Mouse (Mus musculus): ENCODE results near the gene Fry.
A peak's percentile ranks its signal among the peaks of the same experiment; 100 is the strongest.

Gene Fry

DNA sequence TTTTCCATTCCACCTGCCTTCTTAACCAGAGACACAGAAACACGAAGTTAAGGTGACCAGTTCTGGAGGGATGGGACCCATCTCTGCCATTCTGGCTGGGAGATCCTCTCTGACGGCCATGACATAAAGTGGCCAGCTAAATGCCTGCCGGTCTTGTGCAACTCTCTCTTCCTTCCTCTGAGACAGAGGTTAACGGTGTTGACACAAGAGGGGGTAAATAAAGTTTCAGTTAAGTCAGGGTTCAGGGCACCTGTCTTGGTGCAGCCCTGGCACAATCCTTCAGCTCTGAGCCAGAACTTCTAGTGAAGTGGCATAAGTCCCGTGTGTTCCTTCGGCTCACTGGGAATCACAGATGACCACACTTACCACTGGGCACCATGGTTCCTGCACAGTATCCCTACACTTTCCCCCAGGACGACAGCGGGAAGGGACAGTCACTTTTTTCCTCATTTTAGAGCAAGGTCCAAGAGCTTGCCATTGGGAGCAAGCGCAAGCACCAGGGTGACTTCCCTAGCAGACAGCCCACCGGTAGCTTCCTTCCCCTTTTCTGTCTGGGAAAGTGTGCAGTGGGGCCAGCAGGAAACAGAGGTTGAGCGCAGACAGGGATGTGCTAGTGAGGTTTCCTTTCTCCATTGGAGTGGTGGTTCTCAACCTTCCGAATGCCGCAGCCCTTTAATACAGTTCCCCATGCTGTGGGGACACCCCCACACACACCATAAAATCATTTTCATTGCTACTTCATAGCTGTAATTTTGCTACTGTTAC lies 58.0 kb downstream of the Fry start:
- no peak for DNase-seq

DNA sequence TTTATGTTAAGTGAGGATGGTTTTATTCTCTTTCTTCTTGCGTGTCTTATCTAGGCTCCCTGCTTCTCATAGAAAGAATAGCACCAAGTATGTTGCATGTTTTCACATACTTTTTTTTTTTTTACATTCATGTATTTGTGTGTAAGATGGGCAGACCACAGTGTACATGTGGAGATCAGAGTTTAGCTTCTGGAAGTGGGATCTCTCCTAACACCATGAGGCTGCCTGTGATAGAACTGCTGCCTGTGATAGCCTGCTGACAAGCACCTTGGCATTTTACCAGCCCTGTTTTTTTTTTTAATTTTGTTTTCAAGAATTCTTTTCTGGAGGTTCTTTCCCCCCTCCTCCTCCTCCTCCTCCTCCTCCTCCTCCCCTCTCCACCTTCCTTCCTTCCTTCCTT lies 59.3 kb downstream of the Fry start:
- no peak for DNase-seq

DNA sequence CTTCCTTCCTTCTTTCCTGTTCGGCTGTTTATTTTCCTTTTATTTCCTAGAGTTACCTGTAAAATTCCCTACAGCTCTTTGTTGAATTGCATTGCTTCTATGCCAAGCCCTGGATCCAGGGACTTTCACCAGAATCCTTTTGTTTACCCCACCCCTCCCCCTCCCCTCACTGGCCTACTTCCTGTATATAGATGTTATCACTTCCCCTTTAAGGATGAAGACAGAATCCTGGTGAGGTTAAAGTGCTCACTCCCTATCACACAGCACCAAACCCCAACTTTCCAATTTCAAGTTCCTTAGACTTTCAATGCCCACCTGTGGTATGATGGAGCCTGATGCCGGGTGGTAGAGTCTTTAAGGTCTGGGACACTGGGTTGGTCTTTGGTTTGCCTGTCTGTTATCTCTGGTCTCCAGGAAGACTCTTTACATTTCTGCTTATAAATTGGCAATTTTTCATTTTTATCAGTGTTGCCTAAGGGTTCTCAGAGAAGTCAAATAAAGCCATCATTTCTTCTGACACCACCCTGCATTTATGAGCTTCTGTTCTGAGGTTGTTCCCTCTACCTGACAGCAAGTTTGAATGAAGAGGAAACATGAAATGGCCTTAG lies 59.9 kb downstream of the Fry start:
- DNase-seq, result no peak

DNA sequence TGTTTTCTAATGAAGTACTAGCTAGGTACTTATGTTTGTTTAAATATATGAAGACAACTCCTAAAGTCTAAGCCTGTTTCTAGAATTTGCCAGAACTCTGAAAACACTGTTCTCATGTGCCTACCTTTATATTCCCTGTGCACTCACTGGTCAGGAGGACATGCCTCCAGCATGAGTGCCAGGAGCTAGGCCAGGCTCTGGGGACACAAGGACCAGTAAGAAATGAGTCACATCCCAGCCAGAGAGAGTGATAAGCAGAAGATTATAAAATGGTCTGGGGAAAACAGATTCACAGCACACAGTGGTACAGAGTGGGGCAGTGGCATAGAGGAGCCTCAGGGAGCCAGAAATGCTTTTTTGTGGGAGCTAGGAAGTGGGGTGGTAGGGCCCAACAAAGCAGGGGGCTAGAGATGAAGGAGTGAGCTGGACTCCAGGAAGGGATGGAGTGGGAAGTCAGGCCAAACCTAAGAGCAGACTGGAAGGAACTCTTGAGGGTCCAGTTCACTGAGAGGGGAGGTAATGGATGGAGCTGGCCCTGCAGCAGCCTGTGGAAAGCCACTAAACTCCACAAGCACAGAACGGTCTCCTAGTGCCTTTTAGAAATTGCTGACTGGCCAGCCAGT lies 62.7 kb downstream of the Fry start:
- no peak for DNase-seq

DNA sequence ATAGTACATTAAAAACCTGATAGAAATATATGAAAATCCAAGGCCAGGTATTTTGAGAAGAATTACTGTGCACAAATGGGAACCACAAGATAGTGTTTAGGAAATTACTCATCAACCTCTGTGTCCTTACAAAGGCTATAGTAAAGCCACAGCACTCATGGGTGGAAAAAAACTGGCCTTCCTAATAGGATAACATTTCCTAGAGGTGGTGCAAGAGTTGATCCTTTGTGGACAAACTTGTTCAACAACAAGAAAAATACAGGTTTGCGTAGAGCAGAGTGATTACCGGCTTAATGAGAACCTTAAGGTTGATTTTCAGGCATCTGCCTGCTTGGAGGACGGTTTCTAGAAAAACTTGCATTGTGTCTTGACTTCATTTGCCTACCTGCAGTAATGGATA lies 66.5 kb downstream of the Fry start:
- DNase-seq, result no peak

DNA sequence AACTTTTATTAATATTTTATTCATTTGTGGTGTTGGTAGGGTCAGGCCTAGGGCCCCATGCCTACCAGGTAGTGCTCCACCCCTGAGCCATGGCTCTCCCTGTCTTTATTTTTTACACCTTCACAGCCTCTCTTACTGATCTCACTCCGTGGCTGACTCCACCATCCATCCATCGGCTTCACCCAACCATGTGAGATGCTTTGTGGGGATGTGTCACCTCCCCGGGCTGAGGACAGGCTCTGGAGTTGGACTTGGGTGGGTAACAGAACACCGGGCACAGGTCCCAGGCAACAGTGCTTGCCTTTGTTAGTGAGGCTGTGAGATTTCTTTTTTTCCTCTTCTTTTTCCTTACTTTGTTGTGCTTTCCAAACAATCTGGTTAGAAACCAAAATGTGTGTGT lies 67.7 kb downstream of the Fry start:
- DNase-seq, result no peak

DNA sequence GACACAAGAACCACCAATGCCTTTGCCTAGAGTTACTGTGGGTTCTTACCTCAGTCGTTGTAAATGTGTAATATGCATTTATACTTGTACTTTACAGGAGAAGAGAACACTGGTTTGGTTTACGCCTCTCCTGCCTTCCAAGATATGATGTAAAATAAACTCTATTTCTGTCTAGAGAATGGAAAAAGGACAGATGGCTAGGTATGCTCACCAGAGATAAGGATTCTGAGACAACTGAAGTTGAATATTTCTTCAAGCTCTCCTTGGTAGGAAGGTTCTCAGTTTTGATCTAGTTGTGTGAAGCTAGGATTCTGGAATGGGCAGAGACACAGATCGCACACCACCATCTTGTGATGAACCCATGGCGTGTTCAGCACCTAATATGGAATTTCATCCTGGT lies 68.2 kb downstream of the Fry start:
- DNase-seq, result no peak

DNA sequence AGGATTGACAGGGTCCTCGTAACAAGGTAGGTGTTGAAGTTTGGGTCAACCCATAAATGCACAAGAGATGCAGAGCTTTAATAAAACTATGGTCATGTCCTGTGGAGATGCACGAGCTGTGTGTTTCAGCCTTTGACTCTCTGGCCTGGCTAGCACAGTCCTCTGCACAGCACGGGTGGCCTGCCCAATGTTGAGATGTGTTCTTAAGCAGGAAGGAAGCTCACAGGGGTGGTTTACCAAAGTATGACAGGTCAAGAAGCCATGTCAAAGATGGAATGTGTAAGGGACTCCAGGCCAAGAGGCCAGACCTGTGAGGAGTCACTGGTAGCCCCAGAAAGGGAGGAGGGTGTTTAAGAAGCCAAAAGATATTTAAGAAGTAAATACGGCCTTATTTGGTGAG lies 69.6 kb downstream of the Fry start:
- DNase-seq, result no peak

DNA sequence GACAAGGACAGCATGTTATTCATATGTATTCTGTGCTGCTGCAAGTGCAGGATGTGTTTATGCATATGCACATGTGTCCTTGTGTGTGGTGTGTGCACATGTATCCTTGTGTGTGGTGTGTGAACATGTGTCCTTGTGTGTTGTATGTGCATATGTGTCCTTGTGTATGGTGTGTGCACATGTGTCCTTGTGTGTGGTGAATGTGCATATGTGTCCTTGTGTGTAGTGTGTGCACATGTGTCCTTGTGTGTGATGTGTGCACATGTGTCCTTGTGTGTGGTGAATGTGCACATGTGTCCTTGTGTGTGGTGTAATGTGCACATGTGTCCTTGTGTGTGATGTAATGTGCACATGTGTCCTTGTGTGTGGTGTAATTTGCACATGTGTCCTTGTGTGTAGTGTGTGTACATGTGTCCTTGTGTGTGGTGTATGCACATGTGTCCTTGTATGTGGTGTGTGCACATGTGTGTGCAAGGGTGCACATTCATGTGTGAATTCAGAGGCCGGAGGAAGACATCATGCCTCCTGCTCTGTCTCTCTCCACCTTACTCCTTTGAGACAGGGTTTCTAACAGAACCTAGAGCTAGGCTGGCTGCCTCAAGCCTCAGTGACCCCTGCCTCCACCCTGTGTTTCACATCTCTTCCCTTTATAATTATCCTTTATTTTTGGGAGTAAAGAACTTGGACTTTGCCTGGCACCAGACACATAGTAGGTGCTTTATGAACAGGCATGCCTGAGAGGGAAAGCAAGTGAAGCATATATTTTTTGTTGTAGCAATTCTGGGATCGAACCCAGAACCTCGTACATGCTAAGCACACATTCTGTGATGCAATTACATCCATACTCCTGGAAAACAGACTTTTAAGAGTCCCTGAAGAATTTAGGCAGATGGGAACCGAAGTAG lies 72.3 kb downstream of the Fry start:
- no peak for DNase-seq

DNA sequence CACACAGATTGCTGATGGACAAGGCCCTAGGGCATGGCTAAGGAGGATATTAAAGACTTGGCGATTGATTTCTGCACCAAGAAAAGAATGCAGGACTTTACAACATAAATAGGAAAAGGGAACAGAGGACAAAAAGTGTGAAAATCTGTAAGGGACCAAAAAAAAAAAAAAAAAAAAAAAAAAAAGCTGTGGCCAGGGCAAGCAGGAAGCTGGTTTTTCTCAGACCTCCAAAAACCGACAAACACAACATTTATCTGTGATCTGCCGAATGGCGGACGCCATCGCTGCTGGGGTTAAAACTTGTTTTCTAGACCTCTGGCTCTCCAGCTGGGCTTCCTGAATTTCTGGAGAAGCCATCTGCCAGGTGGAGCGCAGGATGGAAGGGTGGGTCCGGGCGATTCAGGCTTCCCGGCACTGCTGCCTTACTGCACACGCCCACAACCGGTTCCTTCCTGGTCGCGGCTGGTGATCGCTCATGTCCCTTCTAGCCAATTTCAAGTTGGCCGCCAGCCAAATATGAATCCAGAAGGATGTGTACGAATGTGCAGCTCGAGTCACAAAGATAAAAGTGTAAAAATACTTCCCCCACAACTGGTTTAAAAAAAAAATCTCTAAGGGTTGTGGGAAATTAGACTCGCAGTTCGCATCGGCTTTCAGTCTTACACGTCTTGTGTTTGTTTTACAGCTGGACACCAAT lies 77.2 kb downstream of the Fry start:
- DNase-seq, result peak; percentile 85

DNA sequence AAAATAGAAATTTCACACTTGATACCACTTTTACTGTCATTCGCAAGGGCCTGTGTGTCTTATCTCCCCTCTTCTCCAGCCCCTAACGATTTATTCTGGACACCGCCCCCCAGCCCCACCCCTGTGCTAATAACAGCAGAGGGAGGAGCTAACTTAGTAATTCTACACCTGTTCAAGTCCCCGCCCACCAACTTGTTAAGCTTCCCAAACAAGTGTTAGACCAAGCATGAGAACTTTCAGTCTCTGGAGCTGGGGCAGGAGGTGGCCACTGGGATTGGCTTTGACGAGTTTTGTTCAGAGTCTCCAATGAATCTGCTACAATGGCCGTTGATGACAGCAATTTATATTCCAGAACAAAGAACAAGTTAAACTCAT lies 77.8 kb downstream of the Fry start:
- peak; percentile 76 for DNase-seq

DNA sequence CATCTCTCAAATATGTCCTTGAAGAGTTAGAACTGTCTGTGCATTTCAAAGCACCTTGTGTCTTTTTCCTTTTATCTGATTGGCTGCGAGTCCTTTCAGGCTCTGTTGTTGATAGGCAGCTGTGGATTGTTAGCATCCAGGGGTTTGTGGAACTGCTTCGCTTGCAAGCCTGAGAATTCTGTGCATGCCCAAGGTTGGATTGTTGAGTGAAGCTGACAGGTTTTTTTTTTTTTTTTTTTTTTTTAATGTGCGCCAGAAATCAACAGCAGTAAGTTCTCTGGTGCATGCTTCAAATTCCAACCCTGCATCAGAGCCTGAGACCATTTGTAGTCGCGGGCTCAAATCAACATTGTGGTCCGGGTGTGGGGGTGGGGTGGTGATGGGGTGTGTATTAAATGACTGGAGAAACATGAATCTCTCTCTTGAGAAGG lies 78.5 kb downstream of the Fry start:
- peak; percentile 56 for DNase-seq

DNA sequence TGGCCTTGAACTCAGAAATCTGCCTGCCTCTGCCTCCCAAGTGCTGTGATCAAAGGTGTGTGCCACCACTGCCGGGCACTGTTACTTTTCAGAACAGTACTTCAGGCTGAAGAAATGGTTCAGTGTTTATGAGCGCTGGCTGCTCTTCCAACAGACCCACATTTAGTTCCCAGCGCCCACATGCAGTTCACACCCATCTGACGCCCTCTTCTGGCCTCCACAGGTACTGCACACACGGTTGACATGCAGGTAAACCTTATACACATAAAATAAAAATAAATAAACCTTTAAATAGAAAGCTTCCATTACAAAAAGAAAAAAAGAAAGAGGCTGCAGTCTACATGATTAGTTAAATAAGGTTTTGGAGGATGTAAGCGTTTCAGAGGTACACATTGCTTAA lies 88.3 kb downstream of the Fry start:
- DNase-seq, result no peak

DNA sequence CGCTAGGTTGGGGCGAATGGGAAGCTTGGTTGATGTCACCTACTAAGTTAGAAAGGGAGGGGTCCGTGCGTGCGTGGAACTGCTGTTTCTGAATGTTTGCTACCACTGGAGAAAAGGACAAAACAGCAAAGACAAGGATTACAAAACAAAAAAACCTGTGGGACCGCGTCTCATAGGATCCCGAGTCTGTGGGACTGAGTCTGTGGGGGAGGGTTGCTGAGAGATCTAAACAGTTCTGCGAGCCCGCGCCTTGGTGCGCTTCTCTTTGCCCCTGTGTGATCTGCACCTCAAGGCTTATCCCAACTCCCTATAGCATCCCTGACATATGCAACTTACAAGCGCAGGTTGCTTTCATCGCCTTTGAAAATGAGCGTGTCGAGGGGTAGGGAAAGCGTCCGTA lies 89.2 kb downstream of the Fry start:
- DNase-seq, result no peak

DNA sequence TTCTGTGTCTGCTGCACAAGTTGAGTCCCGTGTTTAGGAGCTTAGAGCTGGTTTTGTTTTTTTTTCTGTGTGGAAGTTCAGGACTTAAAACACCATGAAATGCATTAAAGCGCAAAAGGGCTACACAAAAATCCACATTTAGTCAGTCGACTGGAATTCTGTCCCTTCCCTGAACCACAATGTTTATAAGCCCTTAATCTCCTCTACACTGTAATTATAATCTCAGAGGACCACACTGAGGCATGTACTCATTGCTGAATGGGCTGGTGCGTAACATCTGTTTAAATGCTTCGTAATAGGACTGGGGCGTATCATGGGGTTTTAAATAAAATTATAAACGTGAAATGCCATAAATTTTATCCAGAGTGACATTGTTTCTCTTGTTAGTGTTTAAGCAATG lies 89.6 kb downstream of the Fry start:
- DNase-seq, result no peak

DNA sequence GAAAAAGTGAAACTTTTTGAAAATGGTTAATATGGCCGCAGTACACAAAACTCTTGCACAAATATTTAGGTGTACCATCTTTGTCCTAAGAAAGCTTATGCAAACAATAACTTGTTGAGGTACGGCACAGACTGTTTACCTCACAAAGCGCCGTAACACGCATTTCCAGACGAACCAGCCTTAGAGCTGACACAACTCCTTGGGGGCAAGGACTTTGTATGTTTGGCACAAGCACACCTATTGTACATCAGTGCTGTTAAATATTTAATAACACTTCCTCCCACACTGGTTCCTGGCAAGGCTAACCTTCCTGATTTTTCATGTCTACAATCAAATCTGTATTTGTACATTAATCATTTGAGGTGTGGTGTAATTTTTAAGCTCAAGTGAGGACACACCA lies 95.6 kb downstream of the Fry start:
- no peak for DNase-seq

DNA sequence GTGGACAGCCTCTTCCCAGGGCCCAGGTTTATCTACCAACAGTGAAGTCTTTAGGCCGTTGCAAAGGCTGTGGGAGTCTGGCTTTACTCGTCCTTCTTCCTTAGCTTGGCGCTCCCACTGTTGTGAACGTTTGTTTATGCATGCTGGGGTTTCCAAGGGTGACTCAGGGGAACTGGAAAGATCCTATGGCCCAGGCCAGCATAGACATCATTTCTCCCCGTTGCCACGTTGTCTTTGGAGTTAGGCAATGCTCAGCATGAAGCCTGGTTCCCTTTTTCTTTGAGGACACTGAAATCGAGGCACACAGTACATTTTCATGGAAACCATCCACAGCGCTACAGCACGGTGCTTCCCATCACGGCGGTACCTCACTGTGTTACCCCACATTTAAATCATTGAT lies 97.6 kb downstream of the Fry start:
- no peak for DNase-seq

DNA sequence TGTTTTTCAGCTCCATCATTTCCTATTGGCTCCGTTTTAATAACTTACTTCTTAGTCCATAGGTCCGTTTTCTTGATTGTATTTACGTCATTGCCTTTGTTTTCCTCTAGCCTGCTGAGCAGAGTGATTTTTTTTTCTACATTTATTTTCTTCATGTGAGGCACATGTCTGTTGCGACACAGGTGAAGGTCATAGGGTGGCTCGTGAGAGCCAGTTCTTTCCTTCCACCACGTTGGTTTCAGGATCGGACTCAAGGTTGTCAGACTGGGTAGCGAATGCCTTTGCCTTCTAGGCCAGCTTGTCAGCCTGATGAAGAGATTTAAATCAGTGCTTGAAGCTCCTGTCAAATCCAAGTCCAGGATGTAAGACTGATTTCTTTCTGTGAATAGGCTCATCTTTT lies 101.0 kb downstream of the Fry start:
- DNase-seq, result no peak

DNA sequence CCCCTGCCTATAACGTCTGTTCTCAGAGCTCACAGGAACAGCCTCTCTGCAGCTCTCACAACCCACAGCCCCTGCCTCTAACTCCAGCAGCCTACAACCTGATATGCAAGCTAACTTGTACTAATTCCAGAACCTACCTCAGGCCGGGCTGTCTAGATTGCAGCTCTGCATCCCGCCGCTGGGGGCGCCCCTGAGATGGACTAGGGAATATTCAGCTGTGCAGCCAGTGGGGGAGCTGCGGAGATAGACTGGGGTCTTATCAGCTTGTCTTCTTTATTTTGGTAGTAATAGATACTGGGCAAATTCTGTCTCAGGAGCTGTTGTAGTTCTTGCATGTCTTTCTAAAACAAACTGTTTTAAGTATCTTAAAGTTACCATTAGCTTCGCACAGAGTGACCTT lies 101.9 kb downstream of the Fry start:
- DNase-seq, result peak; percentile 54

DNA sequence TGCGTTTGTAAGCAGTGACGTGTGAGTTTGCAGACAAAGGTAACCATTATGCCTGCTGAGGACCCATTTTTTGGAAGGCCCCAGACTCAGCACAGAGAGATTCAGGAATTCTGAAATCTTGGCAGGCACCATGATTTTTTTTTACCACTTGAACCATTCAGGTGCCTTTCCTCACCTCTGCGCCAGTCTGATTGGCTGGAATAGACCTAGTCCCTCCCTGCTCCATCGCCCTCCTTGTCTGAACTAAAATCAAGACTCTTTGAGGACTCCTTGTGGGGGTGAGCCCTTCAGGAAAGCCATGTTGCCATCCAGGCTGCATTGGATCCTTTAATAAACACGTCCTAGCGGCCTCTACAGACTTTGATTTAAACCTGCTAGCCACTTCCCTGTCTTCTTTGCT lies 103.4 kb downstream of the Fry start:
- DNase-seq, result no peak

DNA sequence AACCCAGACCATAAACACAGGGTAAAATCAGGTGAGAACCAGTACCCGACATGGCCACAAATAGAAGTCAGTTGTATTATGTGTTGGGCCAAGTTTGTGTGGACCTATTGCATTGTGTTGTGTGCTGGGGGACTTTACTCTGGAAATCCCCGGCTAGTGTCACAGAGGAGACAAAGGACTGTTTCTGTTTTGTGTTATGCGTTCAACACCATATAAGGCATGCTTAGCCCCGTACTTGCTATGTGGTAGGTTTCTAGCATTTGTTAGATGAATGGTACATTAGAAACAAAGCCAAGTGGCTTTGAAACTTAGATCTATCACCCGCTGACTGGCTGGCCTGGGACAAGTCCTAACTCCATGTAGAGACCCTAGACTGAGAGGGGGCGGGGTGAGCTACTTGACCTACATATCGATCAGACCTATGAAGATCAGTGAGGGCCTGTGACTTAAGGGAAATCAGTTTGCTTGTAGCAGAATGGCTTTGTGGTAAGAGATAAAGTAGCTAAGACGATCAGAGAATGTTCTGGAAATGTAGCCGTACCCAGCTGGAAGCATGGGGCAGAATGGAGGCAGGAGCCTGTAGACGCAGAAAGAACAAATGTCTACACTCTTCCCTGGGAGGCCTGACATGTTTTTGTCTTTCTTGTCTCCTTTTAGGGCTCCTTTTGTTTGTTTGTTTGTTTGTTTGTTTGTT lies 105.2 kb downstream of the Fry start:
- DNase-seq, result no peak

DNA sequence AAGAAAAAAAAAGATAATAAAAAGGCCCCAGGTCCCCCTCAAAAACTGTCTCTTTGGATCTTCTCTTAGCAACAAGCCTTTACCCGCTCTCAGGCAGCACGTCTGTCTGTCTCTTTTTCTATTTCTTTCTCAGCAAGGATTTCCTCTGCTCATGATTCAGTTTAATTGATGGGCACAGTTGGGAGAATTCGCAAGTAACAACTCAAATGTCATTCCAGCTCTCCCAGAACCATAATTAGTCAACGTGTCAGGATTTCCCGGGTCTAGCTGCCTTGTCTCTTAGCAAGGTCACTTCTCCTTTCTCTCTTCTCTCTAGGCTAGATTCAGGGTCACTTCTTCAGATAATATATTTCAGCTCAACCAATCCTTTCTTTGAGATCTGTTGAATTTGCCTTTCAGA lies 110.6 kb downstream of the Fry start:
- DNase-seq, result no peak

All from retina, postnatal 1 day (tissue).